Mouse (Mus musculus) hindlimb bud, embryonic 11.5 days (tissue): ENCODE data around the gene Nat8.
"Not testable (repeated sequence)": the region's sequence is repeated elsewhere in the genome, so short reads cannot be mapped to it uniquely, and the experiment has no call there.

Experiments
- DNase-seq: peaks from one replicate; pipeline ENCODE4 v3.0.0-alpha.2; 2012; ENCODE audit warnings: low read depth, low spot score; ENCODE audit errors: extremely low spot score

Gene Nat8

GRCm38 (mm10) chr6:85831796-85832321, at the start of gene Nat8:
Gene Nat8, minus strand, starts transcription at chr6:85832082.
- DNase-seq: no peak

GRCm38 (mm10) chr6:85869006-85869405, 37.1 kb upstream of the Nat8 start, which contains the start of gene Nat8f2:
Gene Nat8f2, minus strand, starts transcription at chr6:85869158.
- not testable (repeated sequence) for DNase-seq

DNA sequence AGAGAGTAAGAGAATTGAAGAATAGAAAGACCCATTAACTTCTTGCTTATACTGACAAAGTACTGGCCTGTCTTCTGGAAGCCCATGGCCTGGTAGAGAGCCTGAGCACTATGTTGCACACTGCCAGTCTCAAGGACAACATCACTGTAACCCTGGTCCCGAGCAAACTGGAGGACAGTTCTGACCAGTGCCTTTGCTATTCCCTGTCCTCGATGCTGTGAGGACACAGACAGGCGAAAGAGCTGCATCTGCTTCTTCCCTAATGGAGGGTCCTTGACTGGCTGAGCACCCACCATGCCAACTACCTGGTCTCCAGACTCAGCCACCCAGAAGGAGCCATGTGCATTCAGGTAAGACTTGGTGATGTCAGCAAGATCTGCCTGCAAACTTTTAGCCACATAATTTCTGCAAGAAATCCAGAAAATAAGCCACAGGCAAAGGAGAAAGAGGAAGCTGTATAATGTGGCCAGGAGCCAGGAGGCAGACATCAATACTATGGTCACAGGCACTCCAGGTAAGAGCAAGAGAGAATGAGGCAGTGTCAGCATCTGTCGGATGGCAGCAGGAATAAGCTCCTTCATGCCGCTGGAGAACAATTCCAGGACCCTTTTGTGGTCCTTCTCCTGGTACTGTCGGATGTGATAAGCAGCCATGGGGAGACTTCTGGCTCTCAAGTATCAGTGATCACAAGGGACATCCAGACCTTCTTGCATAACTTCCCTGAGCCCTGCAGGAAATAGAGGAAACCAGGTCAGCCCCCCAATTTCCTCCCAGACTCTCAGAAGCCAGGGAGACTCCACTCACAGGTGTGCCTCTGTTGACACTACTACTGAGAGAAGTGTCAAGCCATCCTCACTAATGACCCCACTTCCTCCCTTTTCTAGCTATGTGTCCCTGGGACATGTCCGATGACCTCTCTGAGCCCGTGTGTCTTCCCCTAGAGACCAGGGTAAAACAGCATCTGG, 36.1 kb upstream of the Nat8 start:
- DNase-seq: no peak

- DNase-seq: not testable (repeated sequence)
These were observed 35.1 kb upstream of the Nat8 start for GRCm38 (mm10) chr6:85866995-85867394.

DNA sequence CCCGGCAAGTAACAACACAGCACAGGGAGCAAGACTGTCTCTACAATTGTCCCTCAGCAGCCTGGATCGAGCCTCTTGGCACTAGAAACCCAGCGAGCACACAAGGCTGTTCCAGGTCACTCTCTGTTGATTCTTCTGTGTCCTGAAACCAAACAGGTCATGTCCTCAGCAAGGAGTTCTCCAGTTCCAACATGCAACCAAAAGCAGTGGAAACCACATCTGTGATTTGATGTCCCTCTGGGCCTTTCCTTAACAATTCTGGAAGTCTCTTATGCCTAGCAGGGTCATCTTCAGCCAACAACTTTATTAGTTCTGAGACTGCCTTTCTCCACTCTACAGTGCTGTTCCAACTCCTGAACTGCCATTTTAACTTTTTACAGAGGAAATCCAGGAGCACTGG, 34.3 kb upstream of the Nat8 start:
- not testable (repeated sequence) for DNase-seq

GRCm38 (mm10) chr6:85864900-85865639, 33.2 kb upstream of the Nat8 start:
- not testable (repeated sequence) for DNase-seq

GRCm38 (mm10) chr6:85863840-85864239, 32.0 kb upstream of the Nat8 start:
- no peak for DNase-seq

GRCm38 (mm10) chr6:85863136-85863535, 31.3 kb upstream of the Nat8 start:
- no peak for DNase-seq

- DNase-seq: no peak
These were observed 30.7 kb upstream of the Nat8 start for GRCm38 (mm10) chr6:85862565-85862964.

DNA sequence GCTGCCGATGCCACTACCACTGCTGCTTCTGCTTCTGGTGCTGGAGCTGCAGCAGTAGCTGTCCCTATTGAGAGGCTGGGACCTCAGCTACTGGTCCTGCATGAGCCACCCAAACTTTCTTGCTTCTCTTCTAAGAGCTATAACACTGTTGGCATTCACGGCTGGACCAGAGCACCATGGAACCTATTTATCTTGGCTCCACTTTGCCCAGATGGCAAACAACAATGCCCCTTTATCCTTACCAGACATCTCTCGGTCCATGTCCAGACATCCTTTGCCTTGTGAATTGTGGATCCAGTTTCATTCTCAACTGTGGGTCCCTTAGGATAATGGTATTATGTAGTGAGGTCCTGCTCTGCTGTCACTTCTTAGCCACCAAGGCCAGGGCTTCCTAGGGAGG, 29.4 kb upstream of the Nat8 start:
- DNase-seq: no peak

GRCm38 (mm10) chr6:85856194-85856678, 24.4 kb upstream of the Nat8 start:
- no peak for DNase-seq

DNA sequence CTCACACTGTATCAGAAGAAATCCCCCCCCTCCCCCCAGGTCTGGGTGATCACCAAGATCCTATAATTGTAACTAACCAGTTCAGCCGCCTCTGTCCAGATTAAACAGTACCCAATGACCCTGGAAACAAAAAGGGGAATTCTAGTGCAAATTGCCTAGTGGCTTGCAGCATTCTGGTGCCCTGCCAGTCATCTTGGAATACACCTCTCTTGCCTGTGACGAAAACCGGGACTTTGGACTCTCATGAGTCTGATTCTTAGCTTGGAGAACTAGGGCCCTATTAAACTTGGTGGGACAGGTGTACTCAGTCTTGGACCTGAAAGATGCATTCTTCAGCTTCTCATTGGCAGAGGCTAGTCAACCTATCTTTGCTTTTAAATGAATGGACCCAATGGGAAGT, 21.6 kb upstream of the Nat8 start:
- no peak for DNase-seq

GRCm38 (mm10) chr6:85851062-85851773, 19.3 kb upstream of the Nat8 start:
- no peak for DNase-seq

GRCm38 (mm10) chr6:85849240-85849639, 17.4 kb upstream of the Nat8 start:
- DNase-seq: no peak

DNA sequence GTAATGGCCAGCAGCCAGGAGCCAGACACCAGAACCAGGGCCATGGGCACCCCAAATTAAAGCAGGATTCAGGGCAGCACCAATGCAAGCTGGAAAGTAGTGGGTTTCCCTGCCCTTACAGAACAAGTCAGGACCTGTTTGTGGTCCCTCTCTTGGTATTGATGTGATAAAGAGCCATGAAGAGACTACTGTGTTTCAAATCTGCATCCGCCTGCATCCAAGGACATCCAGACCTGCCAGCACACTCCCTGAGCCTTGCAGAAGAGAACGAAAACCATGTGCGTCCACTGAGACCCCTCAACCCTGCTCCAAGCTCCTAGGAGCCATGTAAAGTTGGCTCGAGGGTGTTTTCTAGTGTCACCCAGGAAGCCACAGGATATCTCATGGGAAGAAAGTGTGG, 16.3 kb upstream of the Nat8 start:
- DNase-seq: no peak

- no peak for DNase-seq
These were observed 15.0 kb upstream of the Nat8 start for GRCm38 (mm10) chr6:85846921-85847320.

DNA sequence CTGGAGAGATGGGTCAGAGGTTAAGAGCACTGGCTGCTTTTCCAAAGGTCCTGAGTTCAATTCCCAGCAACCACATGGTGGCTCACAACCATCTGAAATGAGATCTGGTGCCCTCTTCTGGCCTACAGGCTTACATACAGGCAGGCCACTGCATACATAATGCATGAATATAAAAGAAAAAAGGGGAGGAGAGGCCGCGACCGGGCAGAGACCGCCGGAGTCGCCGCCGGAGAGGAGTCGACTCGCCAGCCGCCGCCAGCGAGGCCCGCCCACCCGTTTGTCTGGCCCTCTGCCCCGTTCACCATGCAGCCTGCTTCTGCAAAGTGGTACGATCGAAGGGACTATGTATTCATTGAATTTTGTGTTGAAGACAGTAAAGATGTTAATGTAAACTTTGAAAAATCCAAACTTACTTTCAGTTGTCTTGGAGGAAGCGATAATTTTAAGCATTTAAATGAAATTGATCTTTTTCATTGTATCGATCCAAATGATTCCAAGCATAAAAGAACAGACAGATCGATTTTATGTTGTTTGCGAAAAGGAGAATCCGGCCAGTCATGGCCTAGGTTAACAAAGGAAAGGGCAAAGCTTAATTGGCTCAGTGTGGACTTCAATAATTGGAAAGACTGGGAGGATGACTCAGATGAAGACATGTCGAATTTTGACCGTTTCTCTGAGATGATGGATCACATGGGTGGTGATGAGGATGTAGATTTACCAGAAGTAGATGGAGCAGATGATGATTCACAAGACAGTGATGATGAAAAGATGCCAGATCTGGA, 12.0 kb upstream of the Nat8 start:
- DNase-seq: not testable (repeated sequence)

DNA sequence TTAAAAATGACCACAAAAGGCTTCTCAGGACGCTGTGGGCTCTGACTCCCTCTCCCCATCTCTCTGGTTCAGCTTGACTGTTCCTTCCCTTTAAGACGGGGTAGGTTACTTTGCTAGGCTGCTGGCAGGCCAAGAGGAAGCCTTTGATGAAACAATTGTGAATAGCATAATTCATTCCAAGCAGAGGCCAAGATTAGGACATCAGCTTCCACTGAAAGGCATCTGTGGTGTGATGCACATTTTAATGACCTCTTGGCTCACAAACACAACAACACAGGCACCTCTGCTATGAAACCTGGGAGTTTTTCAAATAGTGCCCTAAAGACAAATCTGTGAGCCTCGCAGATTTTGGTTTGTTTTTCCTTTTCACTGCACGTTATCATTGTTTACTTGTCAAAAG, 8.1 kb upstream of the Nat8 start:
- no peak for DNase-seq

DNA sequence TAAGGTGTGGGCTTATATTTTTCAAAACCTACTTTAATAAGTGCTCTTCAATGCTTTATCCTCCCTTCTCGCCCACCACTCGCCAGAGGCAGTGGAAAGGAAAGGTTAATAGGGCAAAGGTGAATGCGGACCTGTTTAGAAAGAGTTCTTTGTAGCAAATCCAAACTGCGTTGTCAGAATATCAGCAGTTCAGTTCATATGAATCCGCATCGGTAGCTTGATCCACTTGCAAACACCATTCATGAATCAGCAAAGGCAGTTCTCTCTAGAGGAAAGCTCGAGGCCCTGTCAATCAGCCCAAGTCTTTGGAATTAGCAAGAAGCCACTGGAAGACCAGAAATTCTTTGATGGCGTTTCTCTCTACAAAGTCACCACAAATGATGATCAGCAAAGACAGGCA, 6.8 kb upstream of the Nat8 start:
- DNase-seq: no peak

- DNase-seq: not testable (repeated sequence)
These were observed 5.4 kb upstream of the Nat8 start for GRCm38 (mm10) chr6:85837307-85837706.
